Mouse (Mus musculus) cerebral cortex, adult 2 months (tissue): ENCODE data around the gene Clic3.

Experiments
- WGBS: fragments of 180-500 bp; shearing (Covaris S2); methylation state at CpG from one replicate; pipeline ENCODE4 v1.1.7; 2018; 5-methylcytosine and 5-hydroxymethylcytosine counted together

Gene Clic3

GRCm38 (mm10) chr2:25456205-25456953 lies at the start of gene Clic3:
TSS of gene Clic3 (plus strand) at chr2:25456838.
- 70% methylated on average over 14 of the region's 14 CpGs for WGBS

DNA sequence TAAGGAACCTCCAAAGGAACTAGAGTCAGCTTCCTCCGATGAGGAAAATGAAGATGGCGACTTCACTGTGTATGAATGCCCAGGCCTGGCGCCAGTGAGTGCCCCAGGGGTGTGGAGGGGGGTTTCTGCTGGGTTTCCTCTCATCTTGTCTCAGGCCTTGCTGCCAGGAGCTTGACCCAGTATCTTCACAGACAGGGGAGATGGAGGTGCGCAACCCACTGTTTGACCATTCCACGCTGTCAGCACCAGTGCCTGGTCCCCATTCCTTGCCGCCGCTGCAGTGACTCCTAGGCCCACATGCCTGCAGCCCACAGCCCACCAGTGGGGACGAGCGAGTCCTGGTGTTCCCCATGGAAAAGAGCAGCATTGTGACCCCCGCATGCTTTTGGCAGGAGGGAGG lies 47.7 kb upstream of the Clic3 start:
- 86% methylated on average over 10 of the region's 10 CpGs for WGBS

DNA sequence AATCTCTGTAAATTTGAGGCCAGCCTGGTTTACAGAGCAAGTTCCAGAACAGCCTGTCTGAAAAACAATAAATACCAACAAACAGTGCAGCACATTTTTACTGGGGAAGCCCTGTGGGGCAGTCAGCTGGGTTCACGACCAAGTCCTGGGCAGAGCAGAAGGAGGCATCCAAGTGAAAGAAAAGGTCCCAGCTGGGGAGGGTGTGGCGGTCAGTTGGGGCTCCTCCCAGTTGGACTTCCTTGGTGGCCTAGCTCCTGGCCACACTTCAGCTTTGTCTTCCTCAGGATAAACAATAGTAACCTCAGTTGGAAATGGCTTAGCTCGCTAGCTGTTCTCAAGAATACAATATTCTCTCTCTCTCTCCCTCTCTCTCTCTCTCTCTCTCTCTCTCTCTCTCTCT lies 39.2 kb upstream of the Clic3 start:
- WGBS = 46% methylated on average over 3 of the region's 3 CpGs

- 23% methylated on average over 3 of the region's 3 CpGs for WGBS
These were observed 34.7 kb upstream of the Clic3 start for GRCm38 (mm10) chr2:25421896-25422295.

DNA sequence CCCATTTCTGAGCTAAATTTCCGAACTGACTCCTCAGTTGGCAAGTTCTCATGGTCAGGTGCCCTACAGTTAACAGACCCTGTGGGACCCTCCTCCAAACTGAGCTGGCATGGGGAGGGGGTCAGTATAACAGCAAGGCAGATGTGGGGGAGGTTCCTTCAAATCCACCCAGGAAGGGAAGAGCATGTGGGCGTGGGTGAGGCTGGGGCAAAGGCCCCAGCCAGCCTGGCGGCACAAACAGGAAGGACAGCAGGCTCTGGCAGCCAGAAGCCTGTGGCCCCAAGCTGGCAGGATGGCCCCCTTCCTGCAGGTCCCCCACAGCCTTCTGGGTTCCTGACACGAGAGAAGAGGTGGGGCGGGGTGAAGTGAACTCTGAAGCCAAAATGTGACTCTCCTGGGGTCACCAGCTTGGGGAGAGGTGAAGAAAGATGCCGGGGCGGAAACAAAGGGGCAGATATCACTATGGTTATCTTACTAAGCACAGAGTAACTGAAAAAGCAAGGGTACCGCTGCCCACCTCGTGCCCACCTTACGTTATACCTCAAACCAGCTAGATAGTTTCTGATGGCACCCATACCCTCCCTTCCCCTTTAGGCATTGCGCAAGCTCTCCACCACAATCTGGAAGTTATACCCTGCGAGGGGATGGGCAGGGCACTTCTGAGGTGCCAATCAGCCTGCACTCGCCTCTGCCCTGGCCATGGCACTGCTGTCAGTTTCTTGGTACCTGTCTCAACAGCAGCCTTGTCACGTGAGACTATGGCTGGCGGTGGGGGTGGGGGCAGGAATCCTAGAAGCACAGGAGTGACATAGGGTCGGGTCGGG lies 33.8 kb upstream of the Clic3 start, which contains the start of gene Fut7:
Gene Fut7 (plus strand): TSS at position 681 of the 824 bp plus-strand sequence.
- 71% methylated on average over 17 of the region's 17 CpGs for WGBS

- 78% methylated on average over 1 of the region's 1 CpGs for WGBS
These were observed 33.0 kb upstream of the Clic3 start for GRCm38 (mm10) chr2:25423626-25424025.

GRCm38 (mm10) chr2:25425481-25425880 lies 31.2 kb upstream of the Clic3 start:
- WGBS = 63% methylated on average over 27 of the region's 27 CpGs

- 31% methylated on average over 5 of the region's 5 CpGs for WGBS
These were observed 29.9 kb upstream of the Clic3 start for GRCm38 (mm10) chr2:25426721-25427191.

DNA sequence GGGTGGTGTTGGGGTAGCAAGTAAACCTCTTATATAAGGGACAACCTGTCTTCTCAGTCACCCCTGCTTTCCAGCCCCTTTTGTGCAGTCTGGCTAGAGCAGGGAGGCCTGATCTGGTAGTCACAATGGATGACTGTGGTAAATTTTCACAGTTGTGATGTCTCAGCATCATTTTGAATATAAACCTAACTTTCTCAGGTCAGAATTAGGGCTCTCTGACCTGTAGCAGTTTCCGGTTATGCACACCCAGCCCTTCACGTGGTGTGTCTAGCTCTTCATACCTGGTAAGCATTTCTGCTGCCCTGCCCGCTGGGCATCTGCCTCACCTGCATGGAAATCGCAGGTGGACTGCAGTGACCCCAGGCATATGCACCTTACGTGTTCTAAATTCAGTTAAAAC lies 29.4 kb upstream of the Clic3 start:
- WGBS = 88% methylated on average over 5 of the region's 5 CpGs

- WGBS = under 1% methylated on average over 89 of the region's 89 CpGs
These were observed 28.0 kb upstream of the Clic3 start, which contains the start of gene Abca2 for GRCm38 (mm10) chr2:25428442-25429236. TSS of gene Abca2 (plus strand) at chr2:25428703.

DNA sequence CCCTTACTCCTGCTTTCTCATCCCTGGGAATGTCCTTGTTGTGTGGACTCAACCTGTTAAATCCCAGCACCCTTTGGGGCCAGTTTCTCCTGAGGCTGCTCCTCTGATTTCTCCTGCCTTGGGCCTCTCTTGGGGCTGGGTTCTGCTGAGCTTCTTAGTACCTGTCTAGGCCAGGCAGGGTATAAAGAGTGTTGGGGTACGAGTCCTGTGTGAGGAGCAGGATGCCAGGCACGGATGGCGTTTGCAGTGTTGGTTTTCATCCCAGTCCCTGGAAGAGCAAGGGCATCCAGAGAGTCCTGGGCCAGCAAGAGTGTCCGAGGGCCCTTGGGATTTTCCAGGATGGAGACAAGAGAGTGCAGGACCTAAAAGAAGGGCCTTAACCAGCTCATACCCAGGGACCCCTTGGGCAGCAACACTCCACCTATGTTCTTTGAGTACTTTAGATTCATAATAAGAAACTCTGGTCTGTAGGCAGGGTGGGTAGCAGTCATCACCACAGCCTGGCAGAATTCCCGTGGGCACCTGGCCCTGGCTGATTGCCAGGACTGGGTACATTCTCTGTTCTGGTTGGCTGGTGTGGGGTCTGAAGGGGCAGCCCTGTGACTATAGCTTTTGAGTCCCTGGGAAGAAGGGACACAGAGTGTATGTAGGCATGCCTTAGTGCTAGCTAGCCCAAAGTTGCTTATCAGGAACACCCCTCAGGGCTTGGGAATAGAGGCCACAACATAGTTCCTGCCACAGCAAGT lies 27.0 kb upstream of the Clic3 start:
- 21% methylated on average over 5 of the region's 5 CpGs for WGBS

DNA sequence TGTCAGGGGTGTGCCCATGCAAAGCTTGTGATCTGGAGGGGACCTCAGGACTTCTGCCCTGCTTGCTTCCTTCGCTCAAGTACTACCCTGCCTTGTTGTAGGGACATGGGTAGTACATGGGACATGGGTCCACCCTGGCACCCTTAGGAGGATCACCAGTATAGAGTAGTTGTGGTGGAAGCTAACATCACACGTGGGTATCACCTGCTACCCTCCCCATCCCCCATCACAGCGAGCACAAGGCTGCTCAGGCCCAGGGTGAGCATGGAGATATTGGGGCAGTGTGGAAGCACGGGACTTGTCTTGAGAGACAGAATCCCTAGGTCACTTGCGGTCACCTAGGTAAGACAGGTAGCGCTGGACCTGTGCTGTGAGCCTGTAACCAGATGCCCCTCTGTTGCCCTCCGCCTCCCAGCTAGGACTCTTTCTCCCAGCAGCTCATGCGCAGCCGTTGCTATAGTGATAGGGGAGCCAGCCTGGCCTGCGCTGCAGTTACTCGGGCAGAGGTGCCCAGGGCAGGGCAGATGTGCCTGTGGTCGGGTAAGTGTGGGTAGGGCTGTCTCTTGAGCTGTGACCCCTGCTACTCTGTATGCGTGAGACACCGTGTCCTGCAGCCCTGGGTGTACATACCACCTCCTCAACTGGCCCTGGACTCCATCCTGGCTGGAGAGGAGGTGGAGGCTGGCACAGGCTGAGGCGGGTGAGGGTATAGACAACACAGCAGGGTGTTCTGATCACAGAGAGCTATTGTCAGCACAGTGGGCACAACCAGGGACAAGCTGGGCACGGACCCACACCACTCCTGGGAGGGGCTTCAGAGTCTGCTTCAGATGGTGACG lies 26.0 kb upstream of the Clic3 start:
- WGBS = 47% methylated on average over 17 of the region's 17 CpGs

GRCm38 (mm10) chr2:25431308-25431855 lies 25.3 kb upstream of the Clic3 start:
- 67% methylated on average over 6 of the region's 6 CpGs for WGBS

DNA sequence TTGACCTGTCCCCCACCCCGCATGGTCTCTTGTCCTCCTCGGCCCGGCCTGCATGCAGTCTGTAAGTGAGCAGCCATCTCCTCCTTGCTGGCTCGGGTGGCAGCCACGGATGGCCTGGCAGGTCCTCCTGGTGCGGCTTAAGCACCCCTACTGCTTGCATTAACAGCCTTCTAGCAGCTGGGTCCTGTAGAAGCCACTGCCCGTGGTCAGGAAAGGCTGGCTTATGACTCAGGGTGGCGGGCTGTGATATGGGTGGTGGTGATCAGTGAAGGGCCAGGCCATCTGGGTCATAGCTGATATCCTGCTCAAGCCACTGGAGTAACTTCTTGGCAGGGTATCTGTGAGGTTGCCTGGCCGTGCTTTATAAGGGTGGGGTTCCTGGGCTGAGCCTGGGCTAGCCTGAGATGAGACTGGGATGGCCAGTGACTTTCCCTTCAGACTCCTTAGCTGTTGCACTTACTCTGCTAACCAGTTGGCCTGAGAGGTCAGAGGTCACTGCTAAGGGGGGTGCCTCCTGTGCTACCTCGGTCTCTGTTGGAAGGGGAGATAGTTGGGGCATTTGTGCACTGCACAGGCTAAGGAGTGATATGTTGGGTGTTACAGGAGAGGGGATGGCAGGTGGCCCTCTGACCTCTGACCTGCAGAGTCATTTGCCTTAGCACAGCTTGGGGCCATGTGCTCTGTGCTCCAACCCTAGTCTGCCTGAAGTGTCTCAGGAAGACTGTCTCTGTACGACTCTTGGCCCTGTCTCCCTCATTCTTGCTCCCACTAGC lies 24.1 kb upstream of the Clic3 start:
- 78% methylated on average over 11 of the region's 11 CpGs for WGBS

DNA sequence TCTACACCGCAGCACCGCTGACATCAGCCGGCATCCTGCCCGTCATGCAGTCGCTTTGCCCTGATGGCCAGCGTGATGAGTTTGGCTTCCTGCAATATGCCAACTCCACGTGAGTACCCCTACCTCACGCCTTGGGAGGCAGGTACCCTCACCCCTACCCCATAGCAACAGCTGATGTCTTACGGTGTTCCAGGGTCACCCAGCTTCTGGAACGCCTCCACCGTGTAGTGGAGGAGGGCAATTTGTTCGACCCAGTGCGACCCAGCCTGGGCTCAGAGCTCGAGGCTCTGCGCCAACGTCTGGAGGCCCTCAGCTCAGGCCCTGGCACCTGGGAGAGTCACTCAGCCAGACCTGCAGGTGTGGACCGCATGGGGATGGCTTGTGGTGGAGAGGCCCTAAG lies 23.5 kb upstream of the Clic3 start:
- WGBS = 84% methylated on average over 17 of the region's 17 CpGs

- WGBS = 88% methylated on average over 8 of the region's 8 CpGs
These were observed 22.3 kb upstream of the Clic3 start for GRCm38 (mm10) chr2:25434292-25434691.

DNA sequence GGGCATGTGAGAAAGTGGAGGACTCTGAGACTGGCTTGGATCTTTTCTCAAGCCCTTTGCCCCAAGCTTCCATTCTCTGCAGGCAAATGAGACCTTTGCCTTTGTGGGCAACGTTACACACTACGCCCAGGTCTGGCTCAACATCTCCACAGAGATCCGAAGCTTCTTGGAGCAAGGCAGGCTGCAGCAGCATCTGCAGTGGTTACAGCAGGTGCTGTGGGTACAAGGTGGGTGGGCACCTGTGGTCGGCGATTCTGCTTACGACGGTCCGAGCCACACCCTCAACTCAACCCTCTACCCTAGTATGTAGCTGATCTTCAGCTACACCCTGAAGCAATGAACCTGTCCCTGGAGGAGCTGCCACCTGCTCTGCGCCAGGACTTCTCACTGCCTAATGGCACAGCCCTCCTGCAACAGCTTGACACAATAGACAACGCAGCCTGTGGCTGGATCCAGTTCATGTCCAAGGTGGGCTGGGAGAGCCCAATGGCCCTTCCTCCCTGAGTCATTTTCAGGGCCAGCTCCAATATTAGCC lies 20.3 kb upstream of the Clic3 start:
- WGBS = 92% methylated on average over 10 of the region's 10 CpGs

DNA sequence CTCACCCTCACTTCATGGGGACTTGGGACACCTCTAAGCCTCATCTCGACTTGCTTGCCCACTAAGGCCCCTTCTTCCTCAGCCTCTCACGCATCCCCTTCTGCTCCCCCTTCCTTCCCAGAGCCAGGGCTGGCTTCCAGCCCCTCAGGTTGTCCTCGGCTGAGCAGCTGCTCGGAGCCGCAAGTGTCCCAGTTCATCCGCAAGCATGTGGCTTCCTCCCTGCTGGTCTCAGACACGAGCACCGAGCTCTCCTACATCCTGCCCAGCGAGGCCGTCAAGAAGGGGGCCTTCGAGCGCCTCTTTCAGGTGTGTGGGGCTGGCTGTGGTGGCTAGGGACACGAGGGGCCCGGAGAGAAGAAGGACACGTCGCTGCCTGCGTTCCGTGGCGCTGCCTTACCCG lies 15.6 kb upstream of the Clic3 start:
- WGBS = 82% methylated on average over 20 of the region's 20 CpGs

- WGBS = 90% methylated on average over 14 of the region's 14 CpGs
These were observed 14.0 kb upstream of the Clic3 start for GRCm38 (mm10) chr2:25442682-25443081.
